Mouse (Mus musculus) thymus, adult 2 months (tissue): Measurements from ENCODE around the gene Ophn1. TPM values are rescaled to one million over a fixed set of nuclear protein-coding genes. Genes with fewer than 3 reads are reported as not detected.

ENCODE experiments used
- DNase-seq: peaks from one replicate; pipeline ENCODE4 v3.0.0; 2021
- H3K27ac ChIP-seq: fragments of 200-500 bp; 2 replicates; pipeline ENCODE4 v1.5.1; 2012; ENCODE audit warnings: low read length, control low read depth; ENCODE audit not compliant: control insufficient read depth, insufficient read depth
- H3K27me3 ChIP-seq: fragments of 200-500 bp; 2 replicates; pipeline ENCODE4 v1.6.1; 2012; ENCODE audit warnings: mild to moderate bottlenecking, low read length, moderate library complexity, mixed read lengths; ENCODE audit not compliant: control insufficient read depth, insufficient read depth
- H3K36me3 ChIP-seq: fragments of 200-500 bp; 2 replicates; pipeline ENCODE4 v1.6.1; 2012; ENCODE audit warnings: mild to moderate bottlenecking, low read length, moderate library complexity; ENCODE audit not compliant: control insufficient read depth, insufficient read depth
- H3K4me1 ChIP-seq: fragments of 200-500 bp; replicated peaks from 2 replicates; pipeline ENCODE4 v1.6.1; 2012; ENCODE audit warnings: low read length; ENCODE audit not compliant: control insufficient read depth, insufficient read depth
- H3K4me3 ChIP-seq: fragments of 200-500 bp; 2 replicates; pipeline ENCODE4 v1.5.1; 2012; ENCODE audit warnings: mild to moderate bottlenecking, low read length, control low read depth, moderate library complexity; ENCODE audit not compliant: control insufficient read depth, insufficient read depth
- CTCF ChIP-seq: fragments of 200-500 bp; IDR thresholded peaks from 2 replicates; pipeline ENCODE4 v1.5.1; 2012; ENCODE audit warnings: mild to moderate bottlenecking, control low read depth, low read length, moderate library complexity, borderline replicate concordance; ENCODE audit not compliant: control insufficient read depth, poor library complexity, insufficient read depth; ENCODE audit errors: extremely low read depth
- POLR2A ChIP-seq: fragments of 200-500 bp; IDR thresholded peaks from 2 replicates; pipeline ENCODE4 v1.6.1; 2012; ENCODE audit warnings: mild to moderate bottlenecking, low read length, control low read depth, moderate library complexity; ENCODE audit not compliant: control insufficient read depth, poor library complexity, insufficient read depth; ENCODE audit errors: extremely low read depth
- WGBS: fragments of 180-500 bp; shearing (Covaris S2); methylation state at CpG from one replicate; pipeline ENCODE4 v1.1.7; 2018; 5-methylcytosine and 5-hydroxymethylcytosine counted together
- polyA plus RNA-seq: library from polyadenylated mRNA; depleted of rRNA; stranded (reverse); fragments of >200 nt; gene quantifications from 2 replicates; pipeline ENCODE4 v1.2.3, GENCODE M21; 2012; rRNA removed

Gene Ophn1
- polyA plus RNA-seq, 1 experiment = 1.6 TPM

- H3K4me1 ChIP-seq = no peaks in the 10 kb centered on the region
- H3K27ac ChIP-seq = no peak overlapping the region
- no peak for TF ChIP-seq CTCF
- no peak for TF ChIP-seq POLR2A
- DNase-seq = no peak
- H3K4me3 ChIP-seq = no peak overlapping the region
- WGBS = 100% methylated on average over 2 of the region's 2 CpGs
- no peaks in the 10 kb centered on the region for H3K36me3 ChIP-seq
- H3K27me3 ChIP-seq = no peaks in the 10 kb centered on the region
These were observed 375.5 kb downstream of the Ophn1 start for GRCm38 (mm10) chrX:98515329-98515728.

DNA sequence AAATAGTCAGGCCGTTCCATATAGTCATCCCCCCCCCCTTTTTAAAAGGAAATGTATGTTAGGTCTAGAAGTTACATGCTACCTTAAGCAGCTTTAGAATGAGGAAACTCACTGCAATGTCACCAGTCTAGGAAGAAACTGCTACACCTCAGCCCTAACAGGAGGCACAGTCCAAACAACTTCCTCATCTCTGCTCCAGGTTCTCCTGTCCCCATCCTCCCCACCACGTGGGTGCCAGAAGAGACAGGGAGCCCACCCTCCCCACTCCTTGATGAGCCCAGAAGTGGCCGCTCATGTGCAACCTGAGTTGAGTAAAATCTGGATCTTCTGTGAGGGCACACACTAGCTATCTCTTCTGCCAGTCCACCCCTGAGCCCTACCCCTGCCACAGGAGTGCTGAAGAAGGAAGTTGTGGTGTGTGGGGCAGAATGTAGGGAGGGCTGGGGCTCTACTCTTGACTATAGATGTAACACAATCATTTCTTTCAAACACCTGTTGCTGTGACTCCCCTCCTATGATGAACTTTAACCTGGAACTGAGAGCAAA, 376.4 kb downstream of the Ophn1 start:
- 3% methylated on average over 3 of the region's 3 CpGs for WGBS
- Histone ChIP-seq H3K4me1 (no peaks in the 10 kb centered on the region), H3K27ac (no peak overlapping the region), H3K27me3 (no peaks in the 10 kb centered on the region), H3K36me3 (no peaks in the 10 kb centered on the region), H3K4me3 (no peak overlapping the region)
- DNase-seq = no peak
- no peak for TF ChIP-seq CTCF
- TF ChIP-seq POLR2A = no peak

Other genes starting within 250 kb of the Ophn1 start
- 16.5 and 16.8 TPM in 2 replicates for gene Yipf6, start 45.3 kb upstream of the Ophn1 start, polyA plus RNA-seq
- 3.7 and 10.1 TPM in 2 replicates for gene Stard8, start 112.2 kb upstream of the Ophn1 start, polyA plus RNA-seq
- gene Efnb1, start 245.1 kb upstream of the Ophn1 start, polyA plus RNA-seq = 8.9 and 9.6 TPM in 2 replicates